Mouse (Mus musculus) midbrain, embryonic 10.5 days (tissue): ENCODE results near the gene Slc6a9. TPM values are rescaled to one million over a fixed set of nuclear protein-coding genes. Genes with fewer than 3 reads are reported as not detected.

Experiments used
- DNase-seq: peaks from one replicate; pipeline ENCODE4 v3.0.0-alpha.2; 2017; ENCODE audit warnings: low spot score
- H3K27ac ChIP-seq: fragments of 300-500 bp; sonication (generic); replicated peaks from 2 replicates; pipeline ENCODE4 v1.5.1; 2016; ENCODE audit warnings: mild to moderate bottlenecking
- H3K27me3 ChIP-seq: fragments of 300-500 bp; sonication (generic); 2 replicates; pipeline ENCODE4 v1.6.1; 2016; ENCODE audit warnings: low read depth, mild to moderate bottlenecking; ENCODE audit not compliant: poor library complexity, severe bottlenecking
- H3K36me3 ChIP-seq: fragments of 300-500 bp; sonication (generic); 2 replicates; pipeline ENCODE4 v1.6.1; 2016; ENCODE audit warnings: mild to moderate bottlenecking, moderate library complexity
- H3K4me1 ChIP-seq: fragments of 300-500 bp; sonication (generic); 2 replicates; pipeline ENCODE4 v1.6.1; 2016
- H3K4me3 ChIP-seq: fragments of 300-500 bp; sonication (generic); 2 replicates; pipeline ENCODE4 v1.5.1; 2016; ENCODE audit warnings: mild to moderate bottlenecking, moderate library complexity
- H3K9me3 ChIP-seq: fragments of 300-500 bp; sonication (generic); replicated peaks from 2 replicates; pipeline ENCODE4 v1.6.1; 2016; ENCODE audit warnings: mild to moderate bottlenecking
- WGBS: fragments of 180-500 bp; shearing (Covaris S2); methylation state at CpG from one replicate; pipeline ENCODE4 v1.1.7; 2016; 5-methylcytosine and 5-hydroxymethylcytosine counted together
- polyA plus RNA-seq: library from polyadenylated mRNA; unstranded; fragments of >200 nt; fragmentation: Nextera tagmentation; extraction: Ambion mirVana; gene quantifications from 2 replicates; pipeline ENCODE4 v1.2.1, GENCODE M21; 2016

The Slc6a9 gene
- polyA plus RNA-seq, result 6.7 and 8.6 TPM in 2 replicates

GRCm38 (mm10) chr4:117834457-117834844 lies at the start of gene Slc6a9:
TSS of gene Slc6a9 (plus strand) at chr4:117834506.
- H3K27me3 ChIP-seq, result peaks cover 43% of the 10 kb centered on the region
- no peaks in the 10 kb centered on the region for H3K9me3 ChIP-seq
- DNase-seq, result no peak
- H3K27ac ChIP-seq, result peak within 1 kb of the TSS; percentile 89
- H3K4me1 ChIP-seq, result peaks cover 30% of the 10 kb centered on the region
- peak within 1 kb of the TSS; percentile 79 for H3K4me3 ChIP-seq
- 21% methylated on average over 3 of the region's 3 CpGs for WGBS
- H3K36me3 ChIP-seq, result no peaks in the 10 kb centered on the region

GRCm38 (mm10) chr4:117786963-117787362 lies 47.3 kb upstream of the Slc6a9 start:
- peak overlapping the region; percentile 9; the same call in 1 of the 2 replicates for H3K4me3 ChIP-seq
- H3K4me1 ChIP-seq, result 0 out of 2 replicates have a peak, but pooled peaks cover 4% of the 10 kb centered on the region
- peak; percentile 41 for DNase-seq
- H3K36me3 ChIP-seq, result no peaks in the 10 kb centered on the region
- H3K27me3 ChIP-seq, result no peaks in the 10 kb centered on the region
- H3K27ac ChIP-seq, result no peak overlapping the region; the same call in 1 of the 2 replicates
- H3K9me3 ChIP-seq, result no peaks in the 10 kb centered on the region; the same call in 1 of the 2 replicates
- 47% methylated on average over 8 of the region's 8 CpGs for WGBS

- no peaks in the 10 kb centered on the region; the same call in 1 of the 2 replicates for H3K9me3 ChIP-seq
- H3K4me3 ChIP-seq, result no peak overlapping the region
- no peaks in the 10 kb centered on the region for H3K27me3 ChIP-seq
- H3K27ac ChIP-seq, result no peak overlapping the region
- DNase-seq, result no peak
- H3K36me3 ChIP-seq, result no peaks in the 10 kb centered on the region
- peaks cover 6% of the 10 kb centered on the region; the same call in 1 of the 2 replicates for H3K4me1 ChIP-seq
- WGBS, result 73% methylated on average over 10 of the region's 10 CpGs
These were observed 46.0 kb upstream of the Slc6a9 start for GRCm38 (mm10) chr4:117788308-117788707.

DNA sequence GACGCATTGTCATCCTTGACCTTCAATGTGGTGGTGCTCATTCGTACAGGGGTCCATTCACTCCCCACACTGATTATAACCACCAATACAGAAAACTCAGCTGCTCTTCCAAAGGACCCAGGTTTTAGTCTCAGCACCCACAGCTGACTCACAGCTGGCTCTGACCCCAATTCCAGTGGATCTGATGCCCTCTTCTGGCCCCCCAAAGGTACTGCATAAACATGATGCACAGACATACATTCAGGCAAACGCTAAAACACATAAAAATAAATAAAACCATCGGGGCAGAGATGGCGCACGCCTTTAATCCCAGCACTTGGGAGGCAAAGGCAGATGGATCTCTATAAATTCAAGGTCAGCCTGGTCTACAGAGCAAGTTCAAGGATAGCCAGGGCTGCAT lies 34.4 kb upstream of the Slc6a9 start:
- Histone ChIP-seq H3K4me3 (no peak overlapping the region), H3K27ac (no peak overlapping the region), H3K9me3 (no peaks in the 10 kb centered on the region), H3K36me3 (no peaks in the 10 kb centered on the region), H3K4me1 (no peaks in the 10 kb centered on the region), H3K27me3 (no peaks in the 10 kb centered on the region)
- no peak for DNase-seq
- WGBS, result 78% methylated on average over 6 of the region's 6 CpGs

GRCm38 (mm10) chr4:117806992-117807391 lies 27.3 kb upstream of the Slc6a9 start:
- Histone ChIP-seq H3K4me3 (no peak overlapping the region), H3K27ac (no peak overlapping the region), H3K9me3 (no peaks in the 10 kb centered on the region), H3K36me3 (no peaks in the 10 kb centered on the region), H3K27me3 (no peaks in the 10 kb centered on the region), H3K4me1 (no peaks in the 10 kb centered on the region)
- no peak for DNase-seq
- WGBS, result 88% methylated on average over 5 of the region's 5 CpGs

- no peak overlapping the region for H3K27ac ChIP-seq
- no peaks in the 10 kb centered on the region for H3K36me3 ChIP-seq
- H3K4me1 ChIP-seq, result peaks cover 11% of the 10 kb centered on the region
- H3K4me3 ChIP-seq, result no peak overlapping the region
- DNase-seq, result no peak
- peaks cover 8% of the 10 kb centered on the region; the same call in 1 of the 2 replicates for H3K9me3 ChIP-seq
- H3K27me3 ChIP-seq, result no peaks in the 10 kb centered on the region
- WGBS, result 76% methylated on average over 2 of the region's 2 CpGs
These were observed 23.4 kb upstream of the Slc6a9 start for GRCm38 (mm10) chr4:117810933-117811332.

DNA sequence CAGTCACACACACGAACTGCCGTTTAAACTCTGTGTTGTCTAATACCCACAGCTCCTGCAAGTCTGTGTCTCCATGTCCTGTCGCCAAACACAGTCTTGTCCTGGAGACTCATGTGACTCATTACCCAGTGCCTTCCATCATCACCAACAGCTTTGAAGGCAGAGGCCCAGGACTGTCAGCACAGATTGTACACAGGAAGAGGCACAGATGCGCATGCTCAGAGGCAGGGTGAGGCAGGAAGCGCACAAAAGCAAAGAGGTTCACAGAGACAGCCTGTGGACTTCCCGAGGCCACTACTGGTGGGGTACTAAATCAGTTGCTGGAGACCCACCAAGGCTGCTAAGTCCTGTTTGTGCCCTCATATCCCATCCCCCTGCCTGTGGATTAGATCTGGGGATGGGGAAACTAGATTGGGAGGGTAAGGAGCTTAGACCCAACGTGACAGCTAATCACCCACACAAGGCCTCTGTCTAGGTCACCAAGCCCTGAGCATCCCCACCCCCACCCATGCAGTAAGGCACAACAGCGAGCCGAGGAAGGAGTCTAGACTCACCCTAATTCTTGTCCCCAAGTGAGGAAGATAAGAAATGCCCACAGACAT lies 20.6 kb upstream of the Slc6a9 start:
- no peak overlapping the region for H3K4me3 ChIP-seq
- DNase-seq, result no peak
- no peaks in the 10 kb centered on the region for H3K36me3 ChIP-seq
- peak overlapping the region; percentile 40; the same call in 1 of the 2 replicates for H3K27ac ChIP-seq
- H3K4me1 ChIP-seq, result peaks cover 11% of the 10 kb centered on the region
- WGBS, result 75% methylated on average over 9 of the region's 9 CpGs
- no peaks in the 10 kb centered on the region for H3K27me3 ChIP-seq
- peaks cover 11% of the 10 kb centered on the region; the same call in 1 of the 2 replicates for H3K9me3 ChIP-seq

DNA sequence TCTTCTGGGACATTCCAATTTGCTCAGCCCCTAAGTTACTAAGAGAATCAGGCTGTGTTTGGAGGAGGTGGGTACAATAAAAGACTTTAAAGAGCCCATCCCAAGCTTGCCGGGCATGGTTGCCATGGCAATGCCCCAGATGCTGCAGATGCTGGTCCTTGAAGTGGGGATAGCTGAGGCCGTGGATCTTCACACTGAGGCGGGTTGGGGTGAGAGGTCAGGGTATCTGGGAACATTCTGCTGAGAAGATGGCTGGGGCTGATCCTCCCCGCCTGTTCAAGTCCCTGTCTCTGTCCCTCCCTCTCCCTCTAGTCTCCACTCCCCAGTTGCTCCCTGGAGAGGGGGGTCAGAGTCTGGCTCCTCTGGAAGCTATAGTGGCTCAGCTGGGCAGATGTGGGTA lies 20.0 kb upstream of the Slc6a9 start:
- 32% methylated on average over 4 of the region's 4 CpGs for WGBS
- Histone ChIP-seq H3K27me3 (no peaks in the 10 kb centered on the region), H3K27ac (no peak overlapping the region), H3K36me3 (no peaks in the 10 kb centered on the region), H3K4me3 (no peak overlapping the region), H3K4me1 (peaks cover 11% of the 10 kb centered on the region), H3K9me3 (peaks cover 11% of the 10 kb centered on the region; the same call in 1 of the 2 replicates)
- no peak for DNase-seq

DNA sequence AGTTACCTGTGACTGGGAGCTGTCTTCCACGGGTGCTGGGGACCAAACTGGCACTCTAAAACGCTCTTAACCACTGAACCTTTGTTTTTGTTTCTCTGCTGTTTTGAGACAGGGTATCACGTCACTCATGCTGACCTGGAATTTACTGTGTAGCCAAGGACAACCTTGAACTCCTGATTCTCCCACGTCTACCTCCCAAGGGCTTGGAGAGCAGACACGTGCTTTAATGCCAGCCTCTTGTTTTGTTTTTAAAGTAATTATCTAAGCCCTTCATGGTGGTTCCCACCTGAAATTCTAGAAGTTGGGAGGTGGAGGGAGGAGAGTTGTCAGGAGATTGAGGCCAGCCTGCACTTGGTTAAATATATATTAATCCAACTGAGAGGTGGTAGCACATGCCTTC lies 17.5 kb upstream of the Slc6a9 start:
- no peak overlapping the region for H3K27ac ChIP-seq
- WGBS, result 79% methylated on average over 5 of the region's 5 CpGs
- H3K36me3 ChIP-seq, result no peaks in the 10 kb centered on the region
- H3K4me1 ChIP-seq, result peaks cover 11% of the 10 kb centered on the region
- peaks cover 11% of the 10 kb centered on the region; the same call in 1 of the 2 replicates for H3K9me3 ChIP-seq
- no peak overlapping the region for H3K4me3 ChIP-seq
- H3K27me3 ChIP-seq, result no peaks in the 10 kb centered on the region
- DNase-seq, result no peak

- Histone ChIP-seq H3K9me3 (peaks cover 11% of the 10 kb centered on the region; the same call in 1 of the 2 replicates), H3K4me3 (no peak overlapping the region), H3K4me1 (peaks cover 11% of the 10 kb centered on the region), H3K36me3 (no peaks in the 10 kb centered on the region), H3K27me3 (no peaks in the 10 kb centered on the region), H3K27ac (no peak overlapping the region)
- no peak for DNase-seq
- 92% methylated on average over 10 of the region's 10 CpGs for WGBS
These were observed 16.3 kb upstream of the Slc6a9 start for GRCm38 (mm10) chr4:117818032-117818431.

- 77% methylated on average over 8 of the region's 8 CpGs for WGBS
- H3K4me1 ChIP-seq, result peaks cover 8% of the 10 kb centered on the region
- no peak overlapping the region for H3K4me3 ChIP-seq
- peaks cover 31% of the 10 kb centered on the region for H3K27me3 ChIP-seq
- no peak for DNase-seq
- no peaks in the 10 kb centered on the region for H3K36me3 ChIP-seq
- H3K27ac ChIP-seq, result no peak overlapping the region
- H3K9me3 ChIP-seq, result no peaks in the 10 kb centered on the region
These were observed 5.6 kb upstream of the Slc6a9 start for GRCm38 (mm10) chr4:117828572-117829145.

GRCm38 (mm10) chr4:117829260-117830123 lies 4.8 kb upstream of the Slc6a9 start:
- H3K27ac ChIP-seq, result 0 out of 2 replicates have a peak overlapping the region, but pooled peaks have one; percentile 3

More at GRCm38 (mm10) chr4:117829260-117830123, 4.8 kb upstream of the Slc6a9 start:
- peak overlapping the region; percentile 31; the same call in 1 of the 2 replicates for H3K4me3 ChIP-seq
- 10% methylated on average over 12 of the region's 12 CpGs for WGBS
- DNase-seq, result peak; percentile 60
- H3K27me3 ChIP-seq, result peaks cover 39% of the 10 kb centered on the region
- no peaks in the 10 kb centered on the region for H3K36me3 ChIP-seq
- H3K9me3 ChIP-seq, result no peaks in the 10 kb centered on the region
- peaks cover 13% of the 10 kb centered on the region for H3K4me1 ChIP-seq
